Mouse (Mus musculus): Measurements from ENCODE around the gene Odf3l2. TPM values are rescaled to one million over a fixed set of nuclear protein-coding genes. Genes with fewer than 3 reads are reported as not detected.
A peak's percentile ranks its signal among the peaks of the same experiment; 100 is the strongest.

The Odf3l2 gene
- total RNA-seq (2017) = not detected in 2 replicates

DNA sequence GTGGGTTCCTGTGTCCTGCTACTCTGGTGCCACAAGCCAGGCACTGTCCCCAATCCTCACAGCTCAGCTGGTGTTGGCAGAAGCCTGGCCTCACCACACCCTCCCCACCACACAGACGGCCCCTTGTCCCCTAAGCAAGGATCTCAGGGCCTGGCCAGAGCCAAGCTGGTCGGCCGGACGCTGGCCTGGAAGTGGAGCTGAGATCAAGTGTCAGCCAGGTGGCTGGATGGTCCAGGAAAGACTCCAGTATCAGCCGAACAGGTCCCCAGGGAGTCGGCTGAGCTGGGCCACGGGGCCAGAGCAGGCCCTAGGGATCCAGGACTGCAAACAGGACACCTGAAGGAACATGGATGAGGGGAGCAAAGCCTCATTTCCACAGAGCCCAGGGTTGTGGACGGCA lies at the start of gene Odf3l2:
Gene Odf3l2 (minus strand): TSS at position 28 of the 400 bp plus-strand sequence.
- ATAC-seq (replicated peaks; ENCODE audit: low read depth, poor library complexity, severe bottlenecking) = no peak

DNA sequence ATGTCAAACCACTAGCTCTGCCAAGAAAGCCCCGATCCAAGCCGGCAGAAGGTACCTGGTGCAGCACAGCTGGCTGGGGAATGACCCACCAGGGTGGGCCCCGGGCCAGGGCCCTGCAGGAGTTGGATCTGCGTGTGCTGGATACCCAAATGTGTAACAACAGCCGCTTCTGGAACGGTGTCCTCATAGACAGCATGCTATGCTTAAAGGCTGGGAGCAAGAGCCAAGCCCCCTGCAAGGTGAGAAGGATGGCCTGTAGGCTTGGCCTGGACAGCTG lies 48.8 kb upstream of the Odf3l2 start:
- ATAC-seq (replicated peaks; ENCODE audit: low read depth, poor library complexity, severe bottlenecking) = no peak

DNA sequence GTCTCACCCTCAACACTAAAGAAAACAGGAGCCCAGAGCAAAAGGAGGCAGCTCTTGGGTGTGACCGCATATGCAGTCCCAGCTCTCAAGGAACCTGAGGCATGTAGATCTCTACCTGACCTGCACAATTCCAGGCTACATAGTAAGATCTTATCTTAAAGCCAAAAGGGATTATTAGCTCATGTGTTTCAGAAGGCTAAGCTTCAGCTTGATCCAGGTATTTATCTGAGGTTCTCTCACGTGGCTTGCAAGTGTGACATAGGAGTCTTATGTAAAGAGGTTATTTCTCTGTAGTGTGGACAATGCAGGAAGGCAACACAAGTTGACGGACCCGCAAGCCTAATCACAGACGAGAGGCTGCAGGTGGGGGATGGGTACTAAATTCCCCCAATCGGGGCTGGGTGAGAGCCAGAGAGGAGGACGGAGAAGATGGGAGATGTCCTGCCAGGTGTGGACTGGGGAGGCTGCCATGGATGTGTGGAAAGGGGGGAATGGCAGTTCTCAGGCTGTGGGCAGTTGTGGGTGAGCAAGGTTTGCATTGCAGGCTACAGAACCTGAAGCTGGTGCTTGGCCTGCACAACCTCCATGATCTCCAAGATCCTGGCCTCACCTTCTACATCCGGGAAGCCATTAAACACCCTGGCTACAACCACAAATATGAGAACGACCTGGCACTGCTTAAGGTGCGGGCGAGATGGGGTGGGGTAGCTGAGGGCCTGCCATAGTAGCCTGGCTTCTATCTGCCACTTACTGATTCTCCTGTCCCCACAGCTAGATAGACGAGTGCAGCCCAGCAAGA lies 48.2 kb upstream of the Odf3l2 start:
- no peak for ATAC-seq (replicated peaks; ENCODE audit: low read depth, poor library complexity, severe bottlenecking)

DNA sequence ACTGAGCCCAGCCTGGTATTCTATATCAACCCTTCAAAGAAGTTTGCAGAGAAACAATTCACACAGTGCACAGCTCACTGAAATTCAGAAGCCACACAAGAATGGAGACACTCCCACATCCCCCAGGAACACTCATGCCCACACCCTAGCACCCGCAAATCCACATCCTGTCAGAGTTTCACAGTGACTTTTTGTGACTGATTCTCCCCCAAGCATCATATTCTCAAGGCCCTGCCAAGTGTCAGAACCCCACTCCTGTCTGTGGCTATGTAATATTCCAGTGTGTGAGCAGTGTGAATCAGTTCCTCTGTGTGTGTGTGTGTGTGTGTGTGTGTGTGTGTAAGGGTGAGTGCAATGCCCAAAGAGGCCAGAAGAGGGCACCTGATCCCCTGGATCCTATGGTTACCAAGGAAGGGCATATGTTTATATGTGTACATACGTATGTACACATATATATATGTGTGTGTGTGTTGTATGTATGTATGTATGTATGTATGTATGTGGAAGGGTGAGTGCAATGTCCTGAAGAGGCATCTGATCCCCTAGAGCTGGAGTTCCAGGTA lies 46.5 kb upstream of the Odf3l2 start:
- ATAC-seq (replicated peaks; ENCODE audit: low read depth, poor library complexity, severe bottlenecking) = no peak

DNA sequence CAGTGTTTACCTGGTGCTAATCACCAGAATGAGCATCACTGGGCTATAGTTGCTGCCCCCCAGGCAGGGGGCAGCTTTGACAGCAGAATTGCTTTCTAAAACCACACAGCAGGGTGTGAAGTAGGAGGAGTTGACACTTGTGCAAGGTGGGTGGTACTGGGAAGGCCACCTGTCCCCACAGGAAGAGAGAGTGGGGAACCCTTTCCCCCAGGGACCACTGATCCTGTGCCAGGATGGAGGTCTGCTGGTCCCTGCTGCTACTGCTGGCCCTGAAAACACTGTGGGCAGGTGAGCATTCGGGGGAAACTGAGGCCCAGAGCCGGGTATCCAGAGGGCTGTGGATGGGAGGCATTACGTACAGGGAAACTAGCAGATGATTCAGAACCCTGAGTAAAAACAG lies 43.6 kb upstream of the Odf3l2 start:
- ATAC-seq (replicated peaks; ENCODE audit: low read depth, poor library complexity, severe bottlenecking) = no peak

DNA sequence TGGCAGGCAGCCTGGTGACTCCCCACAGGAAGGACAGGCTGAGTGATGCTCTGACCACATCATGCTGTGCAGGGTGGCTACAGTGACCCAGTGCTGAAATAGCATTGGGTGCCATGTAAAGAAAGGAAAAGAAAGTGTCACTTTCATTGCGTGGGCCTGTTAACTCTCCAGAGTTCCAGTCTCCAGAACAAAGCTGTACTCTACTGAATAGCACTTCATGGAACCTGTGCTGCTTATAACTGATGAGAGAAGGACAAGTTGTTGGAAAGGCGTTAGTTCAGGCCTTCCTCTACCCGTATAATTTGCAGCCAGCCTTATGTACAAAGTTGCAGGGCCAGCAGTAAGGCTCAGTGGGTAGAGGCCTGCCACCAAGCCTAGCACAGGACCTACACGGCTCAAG lies 43.2 kb upstream of the Odf3l2 start, which contains the start of gene Gzmm:
Gene Gzmm (plus strand): TSS at position 301 of the 400 bp plus-strand sequence.
- no peak for ATAC-seq (replicated peaks; ENCODE audit: low read depth, poor library complexity, severe bottlenecking)

DNA sequence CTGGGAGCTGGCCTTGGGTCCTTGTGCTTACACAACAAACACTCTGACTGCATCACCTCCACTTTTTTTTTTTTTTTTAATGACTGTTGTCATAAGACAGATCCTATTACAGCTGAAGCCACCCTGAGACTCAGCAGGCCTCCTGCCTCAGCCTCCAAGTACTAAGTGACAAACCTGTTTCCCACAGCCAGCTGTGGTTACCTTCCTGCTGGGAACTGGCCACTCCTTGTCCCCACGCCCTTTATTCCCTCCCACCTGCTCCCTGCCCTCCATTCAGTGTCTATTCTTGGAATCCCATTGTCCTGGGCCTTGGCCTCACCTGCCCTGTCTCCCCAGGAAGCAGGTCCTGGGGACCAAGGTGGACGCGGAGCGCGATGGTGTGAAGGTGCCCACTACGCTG lies 42.0 kb upstream of the Odf3l2 start:
- no peak for ATAC-seq (replicated peaks; ENCODE audit: low read depth, poor library complexity, severe bottlenecking)

DNA sequence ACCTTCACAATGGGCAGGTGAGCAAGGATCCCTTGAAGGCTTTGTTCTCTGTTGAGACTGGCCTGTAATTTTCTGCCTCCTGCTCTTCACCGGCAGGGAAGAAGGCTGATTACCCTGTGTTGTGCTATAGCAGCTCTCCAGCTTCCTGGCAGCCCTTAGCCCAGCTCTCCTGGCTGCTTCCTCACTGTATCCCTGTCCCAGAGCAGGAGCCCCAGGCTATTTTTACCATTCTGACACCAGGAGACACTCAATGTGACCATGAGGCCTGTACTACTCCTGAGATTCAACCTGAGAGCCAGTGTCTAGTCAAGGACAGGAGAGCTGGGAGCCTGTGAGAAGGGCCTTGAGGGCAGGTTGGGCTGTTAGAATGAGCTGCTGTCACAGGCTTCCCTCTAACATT lies 41.2 kb upstream of the Odf3l2 start:
- no peak for ATAC-seq (replicated peaks; ENCODE audit: low read depth, poor library complexity, severe bottlenecking)

DNA sequence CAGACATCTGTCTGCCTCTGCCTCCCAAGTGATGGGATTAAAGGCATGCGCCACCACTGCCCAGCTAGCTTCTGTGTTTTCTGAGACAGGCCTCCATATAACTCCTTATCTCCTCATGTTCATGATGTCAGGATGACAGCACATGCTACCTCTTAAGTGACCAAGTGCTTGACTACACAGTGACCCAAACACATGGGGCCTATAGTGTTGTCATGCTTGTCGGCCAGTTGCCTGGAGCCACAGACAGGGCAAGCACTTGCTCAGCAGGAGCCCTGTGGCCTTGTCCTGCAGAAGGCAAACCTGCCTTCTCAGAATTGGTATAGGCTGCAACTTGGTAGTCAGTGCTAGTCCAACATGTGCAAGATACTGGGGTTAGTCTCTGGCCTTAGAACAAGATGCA lies 40.7 kb upstream of the Odf3l2 start:
- ATAC-seq (replicated peaks; ENCODE audit: low read depth, poor library complexity, severe bottlenecking) = no peak

DNA sequence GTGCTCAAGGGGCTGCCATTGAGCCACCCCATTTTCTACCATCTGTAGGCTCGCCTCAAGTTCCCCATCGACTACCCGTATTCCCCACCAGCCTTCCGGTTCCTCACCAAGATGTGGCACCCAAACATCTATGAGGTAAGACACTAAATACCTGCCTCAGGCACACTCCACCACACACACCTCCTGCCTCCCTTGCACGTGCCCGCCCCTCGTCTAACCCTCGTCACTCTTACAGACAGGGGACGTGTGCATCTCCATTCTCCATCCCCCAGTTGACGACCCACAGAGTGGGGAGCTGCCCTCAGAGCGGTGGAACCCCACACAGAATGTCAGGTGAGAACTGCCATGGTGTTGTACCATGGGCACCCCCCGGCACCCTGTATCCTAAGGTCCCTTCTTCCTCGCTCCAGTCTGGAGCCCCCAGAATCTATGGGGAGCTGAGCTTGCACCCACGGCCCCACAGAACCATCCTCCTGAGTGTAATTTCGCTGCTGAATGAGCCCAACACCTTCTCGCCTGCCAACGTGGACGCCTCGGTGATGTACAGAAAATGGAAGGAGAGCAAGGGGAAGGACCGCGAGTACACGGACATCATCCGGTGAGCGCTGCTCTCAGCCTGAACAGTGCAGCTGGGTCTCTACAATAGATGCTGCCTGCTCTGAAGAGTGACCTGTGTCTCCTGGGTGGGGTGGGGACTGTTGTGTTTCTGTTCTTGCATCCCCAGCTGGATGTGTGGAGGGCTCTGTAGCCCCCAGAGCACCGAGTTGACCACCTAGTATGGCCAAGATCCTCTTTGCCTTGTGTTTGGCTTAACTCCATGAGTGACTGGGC lies 39.4 kb upstream of the Odf3l2 start:
- no peak for ATAC-seq (replicated peaks; ENCODE audit: low read depth, poor library complexity, severe bottlenecking)

DNA sequence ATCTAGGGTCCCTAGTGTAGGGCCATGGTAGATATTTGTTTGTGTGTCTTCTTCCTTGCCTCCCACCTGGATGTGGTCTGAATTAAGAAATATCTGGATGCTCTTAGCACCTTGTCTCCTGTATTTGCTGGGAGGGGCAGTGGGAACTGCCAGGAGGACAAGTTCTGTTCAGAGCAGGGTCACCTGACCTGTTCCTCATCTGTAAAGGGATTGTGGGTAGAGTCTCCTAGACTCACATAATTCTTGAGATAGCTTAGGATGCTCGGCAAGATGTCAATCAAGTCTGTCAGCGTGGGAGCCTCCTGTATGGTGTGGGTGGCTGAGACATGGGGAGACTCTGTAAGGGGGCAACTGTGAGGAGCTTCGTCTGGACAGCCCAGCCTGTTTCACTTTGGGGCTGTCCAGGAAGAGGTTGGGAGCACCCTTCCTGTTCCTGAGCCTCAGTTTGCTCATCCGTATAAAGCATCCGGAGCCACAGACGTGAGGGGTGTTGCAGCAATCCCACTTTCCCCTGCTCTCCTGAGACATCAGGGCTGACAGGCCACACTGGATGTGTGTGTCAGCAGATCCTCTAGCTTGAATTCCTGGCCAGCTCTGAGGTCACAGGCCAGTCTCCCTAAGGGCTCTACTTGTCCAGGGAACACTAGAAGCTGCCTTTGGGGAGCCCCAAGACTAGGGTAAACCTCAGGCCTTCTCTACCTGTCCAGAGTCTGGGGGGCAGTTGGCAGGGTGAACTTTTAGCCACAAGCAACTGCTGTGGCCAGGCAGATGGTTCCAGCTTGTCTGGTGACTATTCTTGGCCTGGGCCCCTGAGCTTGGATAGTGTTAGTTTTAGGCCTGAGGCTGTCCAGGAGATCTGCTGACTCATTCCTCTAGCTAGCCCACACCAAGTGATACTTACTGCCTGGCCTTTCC lies 38.4 kb upstream of the Odf3l2 start:
- ATAC-seq (replicated peaks; ENCODE audit: low read depth, poor library complexity, severe bottlenecking) = no peak

DNA sequence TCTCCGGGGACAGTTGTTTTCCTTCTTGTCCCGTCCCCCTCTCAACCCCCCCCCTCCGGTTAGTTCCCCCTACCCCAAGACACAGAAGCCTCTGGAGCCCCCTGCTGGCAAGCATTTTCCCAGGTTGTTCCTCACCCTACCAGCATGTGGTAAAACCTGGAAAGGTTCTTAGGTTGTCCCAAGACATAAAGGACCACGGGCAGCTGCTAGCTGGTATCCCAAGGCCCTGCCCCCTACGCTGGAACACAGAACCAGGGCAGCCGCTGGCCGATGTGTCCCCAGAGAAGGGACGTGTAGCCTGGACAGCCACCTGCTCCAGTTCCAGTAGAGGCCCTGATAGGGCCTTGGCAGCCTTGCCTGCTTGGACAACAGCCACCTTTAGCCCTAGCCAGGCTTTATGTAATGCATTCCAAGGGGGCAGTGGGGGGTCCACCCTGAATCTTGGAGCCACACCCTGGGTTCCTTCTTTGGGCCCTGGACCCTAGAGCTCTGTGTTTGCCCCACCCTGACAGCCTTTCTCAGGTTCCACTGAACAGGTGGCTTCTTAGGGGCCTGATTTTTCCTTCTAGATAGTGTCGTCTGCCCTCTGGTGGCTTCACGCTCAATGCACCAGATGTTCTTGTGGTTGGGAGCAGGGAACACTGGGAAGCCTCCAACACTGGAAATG lies 37.5 kb upstream of the Odf3l2 start:
- ATAC-seq (replicated peaks; ENCODE audit: low read depth, poor library complexity, severe bottlenecking) = 0 out of 2 replicates have a peak, but pooled peaks have one; percentile 11

DNA sequence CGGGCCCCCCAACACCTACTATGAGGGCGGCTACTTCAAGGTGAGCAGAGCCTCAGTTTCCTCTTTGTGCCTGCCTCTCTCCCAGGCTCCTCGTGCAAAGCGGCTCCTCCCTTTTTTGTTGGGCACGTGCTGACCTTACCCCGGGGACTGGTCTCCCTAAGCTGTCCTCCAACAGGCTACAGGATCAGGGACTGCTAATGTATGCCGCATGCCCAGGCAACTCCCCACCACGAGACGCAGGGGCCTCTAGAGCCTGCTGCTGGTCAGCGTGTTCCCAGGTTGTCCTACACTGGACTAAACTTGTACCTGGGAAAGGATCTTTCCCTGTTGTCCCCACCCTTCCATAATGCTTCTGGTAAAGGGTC lies 37.0 kb upstream of the Odf3l2 start:
- no peak for ATAC-seq (replicated peaks; ENCODE audit: low read depth, poor library complexity, severe bottlenecking)

DNA sequence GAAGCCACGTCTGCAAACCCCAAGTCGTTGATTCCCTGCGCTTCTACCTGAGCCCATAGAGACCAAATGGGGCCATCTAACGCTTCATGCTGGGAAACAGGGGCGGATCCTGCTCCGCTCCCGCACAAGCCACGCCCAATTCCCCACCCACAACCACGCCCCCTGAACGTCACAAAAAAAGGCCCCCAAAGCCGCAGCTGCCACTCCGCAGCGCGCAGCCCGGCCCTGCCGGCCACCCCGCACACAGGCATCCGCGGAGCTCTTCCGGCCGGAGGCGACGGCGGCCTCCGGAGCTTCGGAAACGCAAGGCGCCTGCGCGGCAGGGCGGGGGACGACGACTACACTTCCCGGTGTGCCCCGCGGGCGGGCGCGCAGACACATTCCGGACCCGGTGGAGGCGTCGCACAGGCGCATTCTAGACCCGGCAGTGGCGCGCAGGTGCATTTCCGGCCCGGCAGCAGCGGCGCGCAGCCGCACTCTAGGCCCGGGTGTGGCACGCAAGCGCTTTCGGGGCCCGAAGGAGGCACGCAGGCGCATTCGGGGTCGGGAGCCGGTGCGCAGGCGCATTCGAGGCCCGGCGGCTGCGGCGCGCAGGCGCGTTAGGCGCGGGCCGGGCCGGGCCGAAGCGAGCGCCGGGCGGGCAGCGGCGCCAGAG lies 36.2 kb upstream of the Odf3l2 start, which contains the start of gene Cdc34:
Gene Cdc34 (plus strand): TSS at position 605 of the 655 bp plus-strand sequence.
- ATAC-seq (replicated peaks; ENCODE audit: low read depth, poor library complexity, severe bottlenecking) = peak; percentile 77

DNA sequence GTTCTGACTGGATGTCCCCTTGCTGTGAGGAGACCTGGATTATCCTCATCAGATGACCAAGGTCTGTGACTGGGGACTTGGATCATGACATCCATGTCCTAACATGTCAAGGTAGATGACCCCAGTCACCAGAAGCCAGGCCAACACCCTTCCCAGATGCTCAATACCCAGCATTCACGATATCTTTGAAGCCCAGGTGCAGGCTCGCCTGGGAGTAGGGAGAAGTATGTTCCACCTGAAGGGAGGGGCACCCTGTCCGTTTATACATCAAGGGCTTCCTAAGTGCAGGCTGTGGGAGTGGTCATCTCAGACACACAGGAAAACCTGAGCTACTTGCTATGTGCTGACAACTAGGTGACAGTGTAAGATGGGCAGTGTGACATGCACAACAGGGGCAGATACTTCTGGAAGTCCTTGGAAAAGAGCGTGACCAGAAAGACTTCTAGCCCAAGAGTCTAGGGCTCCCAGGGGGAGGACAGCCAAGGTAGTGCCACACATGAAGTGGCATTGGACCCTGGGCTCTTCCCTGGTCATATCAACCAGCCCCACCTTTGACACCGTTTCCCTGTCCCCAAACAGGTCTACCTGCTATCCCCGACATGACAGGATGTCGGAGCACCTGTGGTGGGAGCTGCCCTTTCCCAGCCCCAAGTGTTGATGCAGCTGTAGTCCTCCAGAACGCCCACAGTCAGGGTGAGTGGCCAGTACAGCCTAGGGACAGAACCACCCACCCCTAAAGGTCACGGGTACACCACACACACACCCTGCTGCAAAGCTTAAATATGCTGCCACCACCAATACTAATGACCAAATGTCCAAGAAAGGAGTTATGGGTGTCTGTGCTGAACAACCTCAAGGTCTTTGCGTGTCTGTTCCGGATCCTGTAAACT lies 35.3 kb upstream of the Odf3l2 start:
- peak; percentile 3 for ATAC-seq (replicated peaks; ENCODE audit: low read depth, poor library complexity, severe bottlenecking)

DNA sequence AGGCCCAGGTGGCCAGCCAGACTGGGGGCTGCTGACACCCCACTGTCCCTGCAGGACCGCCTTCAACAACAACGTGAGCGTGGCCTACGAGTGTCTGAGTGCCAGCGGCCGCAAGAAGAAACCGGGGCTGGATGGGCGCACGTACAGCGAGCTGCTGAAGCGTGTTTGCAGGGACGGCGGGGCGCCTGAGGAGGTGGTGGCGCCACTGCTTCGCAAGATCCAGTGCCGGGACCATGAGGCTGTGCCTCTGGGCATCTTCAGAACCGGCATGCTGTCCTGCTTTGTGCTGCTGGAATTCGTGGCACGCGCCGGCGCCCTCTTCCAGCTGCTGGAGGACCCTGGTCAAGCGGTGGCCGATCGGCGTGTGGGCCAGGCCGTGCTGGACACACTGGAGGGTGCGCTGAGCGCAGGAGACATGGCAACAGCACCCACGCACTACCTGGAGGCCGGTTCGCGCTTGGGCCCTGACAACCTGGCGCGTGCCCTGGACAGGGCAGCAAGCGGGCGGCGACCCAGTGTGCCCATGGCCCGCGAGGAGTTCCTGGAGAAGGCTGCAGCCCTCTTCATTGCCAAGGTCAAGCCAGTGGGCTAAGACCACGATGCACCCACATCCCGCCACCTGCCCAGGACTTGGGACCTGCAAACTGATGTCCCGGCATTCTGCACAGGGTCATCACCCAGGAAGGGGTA lies 30.0 kb upstream of the Odf3l2 start:
- no peak for ATAC-seq (replicated peaks; ENCODE audit: low read depth, poor library complexity, severe bottlenecking)

DNA sequence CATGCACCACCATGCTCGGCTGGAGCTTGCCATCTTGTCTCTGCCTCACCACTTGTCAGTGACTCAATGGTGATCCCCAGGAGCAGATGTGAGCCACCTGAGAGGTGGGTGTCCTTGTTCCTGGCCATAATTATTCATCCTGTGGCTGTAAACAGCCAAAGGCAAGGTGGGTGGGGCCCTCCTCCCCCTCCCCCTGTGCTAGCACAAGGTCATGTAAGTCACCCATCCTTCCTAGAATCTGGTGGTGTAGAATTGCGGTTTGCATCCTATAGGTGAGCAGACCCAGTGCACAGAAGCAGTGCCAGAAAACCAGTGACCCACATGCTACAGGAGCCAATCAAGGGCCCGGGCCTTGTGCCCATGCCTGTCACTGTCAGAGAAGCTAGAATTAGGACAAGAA lies 27.5 kb upstream of the Odf3l2 start:
- ATAC-seq (replicated peaks; ENCODE audit: low read depth, poor library complexity, severe bottlenecking) = no peak

DNA sequence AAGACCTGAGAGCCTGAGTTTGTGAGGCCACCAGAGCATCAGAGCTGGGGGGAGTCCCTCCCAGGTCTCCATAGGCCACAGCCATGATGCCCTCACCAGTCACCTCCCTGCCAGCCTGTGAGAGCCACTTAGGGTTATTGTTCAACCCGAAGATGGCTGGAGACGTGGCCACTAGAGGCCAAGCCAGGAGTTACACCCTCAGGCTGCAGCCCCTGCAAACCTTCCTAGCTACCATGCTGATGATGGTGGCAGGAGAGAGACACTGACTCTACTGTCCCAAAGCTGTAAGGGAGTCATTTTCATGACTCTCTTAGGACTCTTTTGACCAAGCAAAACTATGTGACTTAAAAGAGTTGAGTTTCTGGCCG lies 26.5 kb upstream of the Odf3l2 start:
- no peak for ATAC-seq (replicated peaks; ENCODE audit: low read depth, poor library complexity, severe bottlenecking)

Measured in common myeloid progenitor, adult 5-6 weeks (primary cell).